Mouse (Mus musculus): ENCODE data around the gene Gm28230. TPM values are rescaled to one million over a fixed set of nuclear protein-coding genes. Genes with fewer than 3 reads are reported as not detected.

The Gm28230 gene
- polyA plus RNA-seq, 1 experiment = 0.10 TPM

- H3K4me3 ChIP-seq (ENCODE audit: low read depth, low read length) = no peak overlapping the region
- 10% methylated on average over 22 of the region's 22 CpGs for WGBS
- peaks cover 11% of the 10 kb centered on the region for H3K4me1 ChIP-seq (ENCODE audit: control insufficient read depth, insufficient read depth, insufficient read length, low read length)
- H3K36me3 ChIP-seq (ENCODE audit: control insufficient read depth, insufficient read depth, low read length) = no peaks in the 10 kb centered on the region
- no peak for TF ChIP-seq POLR2A (IDR thresholded peaks at IDR 0.05; ENCODE audit: low read depth, low read length)
- H3K27me3 ChIP-seq (ENCODE audit: control insufficient read depth, insufficient read depth, low read length) = peaks cover 86% of the 10 kb centered on the region
- no peak overlapping the region for H3K27ac ChIP-seq (ENCODE audit: insufficient read depth, low read depth, low read length)
These were observed 25.9 kb upstream of the Gm28230 start for GRCm38 (mm10) chr2:74700546-74701112.

DNA sequence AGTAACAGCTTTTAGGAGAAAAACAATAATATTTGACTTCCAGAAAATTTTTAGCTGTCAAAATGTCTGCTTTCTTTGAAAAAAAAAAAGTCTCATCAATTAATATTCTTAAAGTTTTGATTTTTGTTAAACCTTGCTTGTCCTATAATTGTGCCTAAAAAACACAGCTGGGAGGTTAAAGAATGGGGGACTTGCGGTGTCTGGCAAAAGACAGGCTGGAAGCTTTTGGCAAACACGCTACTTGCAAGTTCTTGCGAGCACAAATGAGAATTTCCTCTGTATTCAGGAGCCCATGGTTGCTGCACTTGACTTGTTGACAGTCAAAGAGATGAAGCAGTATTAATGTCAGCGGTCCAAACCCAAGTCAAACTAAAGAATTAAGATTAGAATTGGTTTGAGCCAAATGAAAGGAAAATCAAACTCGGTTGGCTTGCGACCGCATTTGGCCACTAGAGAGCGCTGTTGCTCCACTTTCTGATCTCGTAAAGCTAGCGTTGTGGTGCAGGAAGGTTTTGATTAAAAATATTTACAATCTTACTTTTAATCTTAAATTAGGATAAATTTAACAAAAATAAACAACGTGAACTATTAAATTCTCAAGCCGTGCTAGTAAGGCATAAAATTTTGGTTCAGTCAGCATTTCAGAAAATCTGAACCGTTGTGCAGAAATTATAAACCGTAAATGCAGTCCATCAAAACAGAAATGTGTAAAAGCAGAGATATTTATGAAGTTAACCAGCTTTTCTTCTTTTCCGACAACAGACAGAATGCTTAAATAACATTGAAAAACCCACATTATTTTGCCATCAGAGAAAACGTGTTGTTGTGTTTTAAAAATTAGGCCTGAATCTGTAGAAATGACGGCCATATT is 24.3 kb upstream of the Gm28230 start:
- Histone ChIP-seq H3K27me3 (ENCODE audit: control insufficient read depth, insufficient read depth, low read length) (peaks cover 82% of the 10 kb centered on the region), H3K27ac (ENCODE audit: insufficient read depth, low read depth, low read length) (no peak overlapping the region), H3K4me1 (ENCODE audit: control insufficient read depth, insufficient read depth, insufficient read length, low read length) (peaks cover 11% of the 10 kb centered on the region), H3K36me3 (ENCODE audit: control insufficient read depth, insufficient read depth, low read length) (no peaks in the 10 kb centered on the region), H3K4me3 (ENCODE audit: low read depth, low read length) (no peak overlapping the region)
- 17% methylated on average over 17 of the region's 17 CpGs for WGBS
- TF ChIP-seq POLR2A (IDR thresholded peaks at IDR 0.05; ENCODE audit: low read depth, low read length) (no peak), CTCF (IDR thresholded peaks at IDR 0.05; ENCODE audit: extremely low read depth, insufficient read length, insufficient replicate concordance, low read depth, low read length) (peak; percentile 86; the same call in 1 of the 2 replicates)

- WGBS = 36% methylated on average over 6 of the region's 6 CpGs
- H3K4me3 ChIP-seq (ENCODE audit: low read depth, low read length) = no peak overlapping the region
- H3K27me3 ChIP-seq (ENCODE audit: control insufficient read depth, insufficient read depth, low read length) = peaks cover 79% of the 10 kb centered on the region
These were observed 23.7 kb upstream of the Gm28230 start for GRCm38 (mm10) chr2:74702820-74703219.

DNA sequence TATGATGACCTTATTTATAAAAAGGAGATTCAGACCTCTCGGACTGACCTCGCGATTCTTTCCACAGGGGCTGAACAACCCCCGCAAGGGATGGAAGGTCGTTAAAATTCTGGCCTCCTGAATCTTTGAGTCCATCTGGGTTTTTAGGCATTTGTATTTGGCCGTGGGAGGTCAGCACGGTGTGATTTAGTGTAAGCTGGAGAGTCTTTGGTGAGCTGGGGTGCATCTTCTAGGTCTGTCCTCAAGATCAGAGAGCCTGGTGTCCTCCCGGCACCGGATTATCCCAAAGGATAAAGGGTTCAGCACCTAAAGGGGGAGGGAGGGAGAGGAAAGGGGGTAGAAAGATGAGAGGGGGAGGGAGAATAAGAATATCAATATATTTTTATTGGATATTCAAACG is 23.2 kb upstream of the Gm28230 start:
- no peak overlapping the region for H3K27ac ChIP-seq (ENCODE audit: insufficient read depth, low read depth, low read length)
- WGBS = 26% methylated on average over 10 of the region's 10 CpGs

More at GRCm38 (mm10) chr2:74702820-74703219, 23.7 kb upstream of the Gm28230 start:
- Histone ChIP-seq H3K27ac (ENCODE audit: insufficient read depth, low read depth, low read length) (no peak overlapping the region), H3K4me1 (ENCODE audit: control insufficient read depth, insufficient read depth, insufficient read length, low read length) (peaks cover 10% of the 10 kb centered on the region), H3K36me3 (ENCODE audit: control insufficient read depth, insufficient read depth, low read length) (no peaks in the 10 kb centered on the region)
- TF ChIP-seq CTCF (IDR thresholded peaks at IDR 0.05; ENCODE audit: extremely low read depth, insufficient read length, insufficient replicate concordance, low read depth, low read length) (no peak), POLR2A (IDR thresholded peaks at IDR 0.05; ENCODE audit: low read depth, low read length) (no peak)

DNA sequence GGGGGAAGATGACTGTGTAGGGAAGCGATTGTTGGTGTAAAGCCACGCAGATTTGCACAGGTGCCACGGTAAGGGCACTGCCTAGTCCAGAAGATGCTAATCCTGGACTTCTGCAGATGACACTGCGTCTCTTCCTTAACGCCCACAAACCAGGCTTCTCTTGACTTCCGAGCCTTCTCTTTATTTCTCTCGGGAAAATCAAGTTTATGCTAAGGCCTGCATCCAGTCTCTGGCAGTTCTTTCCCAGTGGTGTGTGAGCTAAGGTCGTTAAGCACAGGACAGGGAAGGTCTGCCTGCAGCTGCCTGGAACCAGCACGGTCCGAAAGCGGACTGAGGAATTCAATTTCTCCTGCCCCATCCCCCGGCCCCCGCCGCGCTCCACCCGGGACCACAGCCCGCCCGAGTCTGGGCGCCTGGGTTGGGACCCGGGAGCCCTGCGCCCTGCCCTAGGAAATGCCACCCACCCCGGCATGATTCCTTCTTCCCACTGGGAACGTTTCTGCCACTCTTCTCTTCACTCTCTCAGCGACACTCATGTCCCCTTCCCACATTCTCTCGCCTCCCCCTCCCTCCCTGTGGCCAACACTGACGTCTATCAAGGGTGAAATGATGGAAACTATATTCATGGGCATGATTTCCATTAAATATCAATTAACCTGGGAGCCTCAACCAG is 22.7 kb upstream of the Gm28230 start:
- Histone ChIP-seq H3K27me3 (ENCODE audit: control insufficient read depth, insufficient read depth, low read length) (peaks cover 76% of the 10 kb centered on the region), H3K4me3 (ENCODE audit: low read depth, low read length) (no peak overlapping the region), H3K36me3 (ENCODE audit: control insufficient read depth, insufficient read depth, low read length) (no peaks in the 10 kb centered on the region), H3K27ac (ENCODE audit: insufficient read depth, low read depth, low read length) (no peak overlapping the region), H3K4me1 (ENCODE audit: control insufficient read depth, insufficient read depth, insufficient read length, low read length) (peaks cover 6% of the 10 kb centered on the region; the same call in 1 of the 2 replicates)
- TF ChIP-seq CTCF (IDR thresholded peaks at IDR 0.05; ENCODE audit: extremely low read depth, insufficient read length, insufficient replicate concordance, low read depth, low read length) (no peak), POLR2A (IDR thresholded peaks at IDR 0.05; ENCODE audit: low read depth, low read length) (no peak)
- WGBS = 16% methylated on average over 26 of the region's 26 CpGs

More for the DNA sequence above, 23.2 kb upstream of the Gm28230 start:
- Histone ChIP-seq H3K27me3 (ENCODE audit: control insufficient read depth, insufficient read depth, low read length) (peaks cover 76% of the 10 kb centered on the region), H3K4me3 (ENCODE audit: low read depth, low read length) (no peak overlapping the region), H3K36me3 (ENCODE audit: control insufficient read depth, insufficient read depth, low read length) (no peaks in the 10 kb centered on the region), H3K4me1 (ENCODE audit: control insufficient read depth, insufficient read depth, insufficient read length, low read length) (peaks cover 6% of the 10 kb centered on the region; the same call in 1 of the 2 replicates)
- TF ChIP-seq CTCF (IDR thresholded peaks at IDR 0.05; ENCODE audit: extremely low read depth, insufficient read length, insufficient replicate concordance, low read depth, low read length) (no peak), POLR2A (IDR thresholded peaks at IDR 0.05; ENCODE audit: low read depth, low read length) (no peak)

DNA sequence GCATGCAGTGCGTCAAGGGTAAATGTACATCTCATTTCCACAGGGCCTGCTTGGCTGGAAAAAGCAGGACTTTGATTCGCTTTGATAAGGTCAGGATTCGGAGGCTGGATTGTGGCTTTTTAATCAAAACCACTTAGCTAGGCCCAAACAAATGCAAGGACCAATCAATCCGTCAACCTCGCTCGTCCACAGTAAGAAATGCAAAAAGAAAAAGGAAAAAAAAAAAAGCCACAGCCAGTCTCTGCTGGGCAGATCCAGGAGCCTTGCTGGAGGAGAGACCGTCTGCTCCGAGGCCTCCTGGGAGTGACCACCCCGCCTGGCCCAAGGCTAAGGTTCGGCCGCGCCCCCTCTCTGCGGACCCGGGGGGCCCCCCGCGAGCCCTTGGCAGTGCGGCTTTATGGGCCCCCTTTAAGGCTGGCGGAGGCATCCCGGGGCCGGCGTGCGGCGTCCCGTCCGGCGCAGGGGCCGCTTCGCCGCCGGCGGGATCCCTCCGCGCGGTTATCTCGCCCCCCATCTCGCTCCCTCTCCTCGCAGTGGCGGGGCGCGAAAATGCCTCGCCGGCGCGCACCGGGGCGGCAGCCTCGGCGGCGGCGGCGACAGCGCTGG is 22.0 kb upstream of the Gm28230 start, which contains the start of gene Hoxd8:
Hoxd8 (plus strand) TSS at position 223 of the 606 bp plus-strand sequence.
- H3K27ac ChIP-seq (ENCODE audit: insufficient read depth, low read depth, low read length) = no peak within 1 kb of the TSS
- no peak for TF ChIP-seq POLR2A (IDR thresholded peaks at IDR 0.05; ENCODE audit: low read depth, low read length)
- no peak for TF ChIP-seq CTCF (IDR thresholded peaks at IDR 0.05; ENCODE audit: extremely low read depth, insufficient read length, insufficient replicate concordance, low read depth, low read length)
- 2% methylated on average over 52 of the region's 52 CpGs for WGBS
- peak within 1 kb of the TSS; percentile 63 for H3K4me3 ChIP-seq (ENCODE audit: low read depth, low read length)
- peaks cover 6% of the 10 kb centered on the region; the same call in 1 of the 2 replicates for H3K4me1 ChIP-seq (ENCODE audit: control insufficient read depth, insufficient read depth, insufficient read length, low read length)
- H3K27me3 ChIP-seq (ENCODE audit: control insufficient read depth, insufficient read depth, low read length) = peaks cover 71% of the 10 kb centered on the region
- no peaks in the 10 kb centered on the region for H3K36me3 ChIP-seq (ENCODE audit: control insufficient read depth, insufficient read depth, low read length)
